Comparison of ENCODE assay signal across 13 mouse cellular contexts in the genomic region with DNA sequence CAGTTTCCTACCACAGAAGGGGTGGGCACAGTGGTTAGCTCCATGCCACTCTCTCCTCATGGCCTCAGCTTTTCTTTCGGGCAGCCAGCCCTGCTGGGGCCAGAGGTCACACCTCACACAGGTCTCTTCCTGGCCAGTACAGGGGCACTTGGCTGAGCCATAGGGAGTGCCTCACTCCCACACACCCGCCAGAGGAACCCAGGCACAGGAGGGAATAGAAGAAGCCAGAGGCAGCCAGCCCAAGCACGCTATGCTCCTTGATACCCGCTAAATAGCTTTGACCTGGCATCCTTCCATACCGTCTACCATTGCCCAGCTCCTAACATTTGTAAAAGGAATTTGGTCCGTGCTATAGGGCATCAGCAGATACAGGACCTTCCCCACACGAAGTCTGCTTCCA.
DNase-seq lines count a peak whose midpoint lies in the region; ATAC-seq lines count a peak whose summit lies in the region.
"Had no signal": no experiment of that assay in that cellular context is flagged by ENCODE, and none has a peak within 500 bp of the region (broad histone marks: within the 10 kb centered on the region; RNA-seq: fewer than 3 reads in every experiment).

No protein-coding gene starts in this region.

- DNase-seq in embryonic facial prominence, embryonic 14.5 days (ENCODE audit: low spot score): no peak
- no peak for DNase-seq in embryonic facial prominence, embryonic 10.5 days (ENCODE audit: low spot score)
- no peak for DNase-seq in lung, postnatal 14 days
- DNase-seq in hindbrain, embryonic 11.5 days (ENCODE audit: low spot score): no peak
- DNase-seq in embryo, embryonic 9.5 days (ENCODE audit: extremely low spot score): no peak
- DNase-seq in left cerebral cortex, adult 11 months (ENCODE audit: low spot score): no peak
- DNase-seq: B cell, adult 2 months; cerebellum, adult 11 months; thymus, postnatal 4 days had no signal

- H3K27ac ChIP-seq in embryonic facial prominence, embryonic 14.5 days (replicated peaks; ENCODE audit: low read depth, low read length): no peak overlapping the region
- H3K27ac ChIP-seq in embryonic facial prominence, embryonic 10.5 days (replicated peaks): no peak overlapping the region
- no peak overlapping the region for H3K27ac ChIP-seq in lung, embryonic 16.5 days (ENCODE audit: low read length)
- 0 out of 2 replicates have a peak overlapping the region, but pooled peaks have one; percentile 24 for H3K27ac ChIP-seq in hindbrain, embryonic 11.5 days (ENCODE audit: low read depth, low read length)
- peak overlapping the region; percentile 47; the same call in 1 of the 2 replicates for H3K27ac ChIP-seq in midbrain, embryonic 16.5 days (ENCODE audit: low read length)
- H3K27ac ChIP-seq: layer of hippocampus, adult 2 months; liver, embryonic 14.5 days had no signal

- no peaks in the 10 kb centered on the region for H3K27me3 ChIP-seq in embryonic facial prominence, embryonic 14.5 days (replicated peaks; ENCODE audit: control insufficient read depth, insufficient read depth, low read length)
- H3K27me3 ChIP-seq in embryonic facial prominence, embryonic 10.5 days (replicated peaks; ENCODE audit: low read depth, poor library complexity, severe bottlenecking): no peaks in the 10 kb centered on the region
- no peaks in the 10 kb centered on the region for H3K27me3 ChIP-seq in lung, embryonic 16.5 days (ENCODE audit: control insufficient read depth, insufficient read depth, low read depth, low read length)
- no peaks in the 10 kb centered on the region for H3K27me3 ChIP-seq in hindbrain, embryonic 11.5 days (ENCODE audit: control insufficient read depth, insufficient read depth, low read length)
- H3K27me3 ChIP-seq in midbrain, embryonic 16.5 days (ENCODE audit: control insufficient read depth, insufficient read depth, low read depth, low read length): no peaks in the 10 kb centered on the region

- 0 out of 2 replicates have a peak, but pooled peaks cover 5% of the 10 kb centered on the region for H3K4me1 ChIP-seq in embryonic facial prominence, embryonic 14.5 days (ENCODE audit: control insufficient read depth, insufficient read depth, low read length)
- H3K4me1 ChIP-seq in embryonic facial prominence, embryonic 10.5 days: peaks cover 29% of the 10 kb centered on the region
- peaks cover 6% of the 10 kb centered on the region; the same call in 1 of the 2 replicates for H3K4me1 ChIP-seq in lung, embryonic 16.5 days (replicated peaks; ENCODE audit: control insufficient read depth, insufficient read depth, low read length)
- peaks cover 7% of the 10 kb centered on the region; the same call in 1 of the 2 replicates for H3K4me1 ChIP-seq in hindbrain, embryonic 11.5 days (replicated peaks; ENCODE audit: control insufficient read depth, insufficient read depth, low read length)
- H3K4me1 ChIP-seq in midbrain, embryonic 16.5 days (ENCODE audit: control insufficient read depth, insufficient read depth, low read length): peaks cover 9% of the 10 kb centered on the region; the same call in 1 of the 2 replicates

- no peak overlapping the region for H3K4me3 ChIP-seq in embryonic facial prominence, embryonic 14.5 days (ENCODE audit: low read depth, low read length)
- H3K4me3 ChIP-seq in embryonic facial prominence, embryonic 10.5 days: no peak overlapping the region
- H3K4me3 ChIP-seq in lung, embryonic 16.5 days (ENCODE audit: low read length): no peak overlapping the region
- no peak overlapping the region for H3K4me3 ChIP-seq in hindbrain, embryonic 11.5 days (ENCODE audit: low read depth, low read length)
- H3K4me3 ChIP-seq in midbrain, embryonic 16.5 days (ENCODE audit: low read depth, low read length): no peak overlapping the region
- H3K4me3 ChIP-seq: layer of hippocampus, adult 2 months had no signal

- H3K36me3 ChIP-seq in embryonic facial prominence, embryonic 14.5 days (ENCODE audit: control insufficient read depth, insufficient read depth, low read length): no peaks in the 10 kb centered on the region
- H3K36me3 ChIP-seq in embryonic facial prominence, embryonic 10.5 days (replicated peaks): no peaks in the 10 kb centered on the region
- no peaks in the 10 kb centered on the region for H3K36me3 ChIP-seq in lung, embryonic 16.5 days (ENCODE audit: control insufficient read depth, insufficient read depth, low read length)
- H3K36me3 ChIP-seq in hindbrain, embryonic 11.5 days (ENCODE audit: control insufficient read depth, insufficient read depth, low read length): no peaks in the 10 kb centered on the region
- H3K36me3 ChIP-seq in midbrain, embryonic 16.5 days (ENCODE audit: control insufficient read depth, insufficient read depth, low read length): no peaks in the 10 kb centered on the region

- 49% methylated on average over 7 of the region's 7 CpGs for WGBS in embryonic facial prominence, embryonic 14.5 days
- WGBS in embryonic facial prominence, embryonic 10.5 days: 66% methylated on average over 7 of the region's 7 CpGs
- 45% methylated on average over 7 of the region's 7 CpGs for WGBS in lung, embryonic 16.5 days
- 62% methylated on average over 7 of the region's 7 CpGs for WGBS in hindbrain, embryonic 11.5 days
- 46% methylated on average over 7 of the region's 7 CpGs for WGBS in midbrain, embryonic 16.5 days

- no peak overlapping the region for H3K4me2 ChIP-seq in embryonic facial prominence, embryonic 14.5 days (ENCODE audit: low read depth, low read length)
- H3K4me2 ChIP-seq in lung, embryonic 16.5 days (ENCODE audit: low read depth, low read length): no peak overlapping the region
- no peak overlapping the region for H3K4me2 ChIP-seq in hindbrain, embryonic 11.5 days (replicated peaks; ENCODE audit: low read depth, low read length)
- no peak overlapping the region for H3K4me2 ChIP-seq in midbrain, embryonic 16.5 days (ENCODE audit: low read length)

- no peak overlapping the region for H3K9ac ChIP-seq in embryonic facial prominence, embryonic 14.5 days (ENCODE audit: low read depth, low read length)
- no peak overlapping the region for H3K9ac ChIP-seq in lung, embryonic 16.5 days (ENCODE audit: low read length)
- no peak overlapping the region for H3K9ac ChIP-seq in hindbrain, embryonic 11.5 days (ENCODE audit: low read depth, low read length)
- no peak overlapping the region for H3K9ac ChIP-seq in midbrain, embryonic 16.5 days (ENCODE audit: low read depth, low read length)
- H3K9ac ChIP-seq: liver, embryonic 14.5 days had no signal

- H3K9me3 ChIP-seq in embryonic facial prominence, embryonic 14.5 days (ENCODE audit: control insufficient read depth, low read length): peaks cover 7% of the 10 kb centered on the region; the same call in 1 of the 2 replicates
- H3K9me3 ChIP-seq in embryonic facial prominence, embryonic 10.5 days: no peaks in the 10 kb centered on the region
- no peaks in the 10 kb centered on the region; the same call in 1 of the 2 replicates for H3K9me3 ChIP-seq in lung, embryonic 16.5 days (ENCODE audit: control insufficient read depth, low read length)
- H3K9me3 ChIP-seq in hindbrain, embryonic 11.5 days (ENCODE audit: control insufficient read depth, low read length): no peaks in the 10 kb centered on the region
- no peaks in the 10 kb centered on the region for H3K9me3 ChIP-seq in midbrain, embryonic 16.5 days (replicated peaks; ENCODE audit: control insufficient read depth, low read length, poor library complexity, severe bottlenecking)

- 0 out of 2 replicates have a peak, but pooled peaks have one; percentile 24 for ATAC-seq in embryonic facial prominence, embryonic 14.5 days (ENCODE audit: low read depth)
- 0 out of 2 replicates have a peak, but pooled peaks have one; percentile 5 for ATAC-seq in lung, embryonic 16.5 days (ENCODE audit: low read depth)
- ATAC-seq in hindbrain, embryonic 11.5 days (ENCODE audit: low FRiP score): 0 out of 2 replicates have a peak, but pooled peaks have one; percentile 15
- peak; percentile 37 for ATAC-seq in midbrain, embryonic 16.5 days

Comparison
In these comparisons a context has a peak if more than half of its experiments do, and no peak if none do; other contexts are left out.
1. H3K27ac ChIP-seq: peak in hindbrain, embryonic 11.5 days (single experiment) and midbrain, embryonic 16.5 days (single experiment); none in embryonic facial prominence, embryonic 14.5 days (single experiment), embryonic facial prominence, embryonic 10.5 days (single experiment) and lung, embryonic 16.5 days (single experiment).
2. Peak in every context shown above with its lines, with median percentiles within 50 percentile points of each other: ATAC-seq.